Mouse (Mus musculus): ENCODE measurements at regions not wholly inside any gene's neighbourhood (a gene's known extent, or its start where the extent isn't known, plus 50 kb on each side); places are given as distances from the start of the nearest gene placed in this dataset.

GRCm38 (mm10) chr2:51682177-51682576 is 54.9 kb downstream of the Tas2r134 start:
- DNase-seq (ENCODE audit: low spot score in 2 of 2), result no peak

- DNase-seq (ENCODE audit: low spot score in 2 of 2), result no peak
Measured at GRCm38 (mm10) chr2:51682745-51683144, 55.4 kb downstream of the Tas2r134 start.

- no peak for DNase-seq (ENCODE audit: low spot score in 2 of 2)
Measured at GRCm38 (mm10) chr2:51705110-51705509, 77.8 kb downstream of the Tas2r134 start.

GRCm38 (mm10) chr2:51708701-51709100 is 81.4 kb downstream of the Tas2r134 start:
- no peak for DNase-seq (ENCODE audit: low spot score in 2 of 2)

DNA sequence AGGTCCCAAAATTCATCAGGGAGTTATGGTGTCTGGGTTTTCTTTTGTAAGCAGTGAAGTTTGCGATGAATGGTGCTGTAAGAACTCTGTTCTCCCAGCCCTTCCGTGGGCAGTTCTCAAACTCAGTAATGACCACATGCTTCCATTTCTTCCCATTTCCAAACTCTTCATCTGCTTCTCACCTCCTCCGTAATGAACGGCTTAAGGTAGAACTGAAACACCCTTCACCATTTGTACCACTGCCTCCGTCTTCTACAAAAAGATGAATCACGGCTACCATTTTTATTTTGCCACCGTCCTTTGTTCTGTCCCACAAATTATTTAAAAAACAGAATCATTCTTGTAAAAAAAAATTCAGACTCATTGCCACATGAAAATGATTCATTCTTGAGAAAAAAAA is 85.3 kb downstream of the Tas2r134 start:
- no peak for DNase-seq (ENCODE audit: low spot score in 2 of 2)

DNA sequence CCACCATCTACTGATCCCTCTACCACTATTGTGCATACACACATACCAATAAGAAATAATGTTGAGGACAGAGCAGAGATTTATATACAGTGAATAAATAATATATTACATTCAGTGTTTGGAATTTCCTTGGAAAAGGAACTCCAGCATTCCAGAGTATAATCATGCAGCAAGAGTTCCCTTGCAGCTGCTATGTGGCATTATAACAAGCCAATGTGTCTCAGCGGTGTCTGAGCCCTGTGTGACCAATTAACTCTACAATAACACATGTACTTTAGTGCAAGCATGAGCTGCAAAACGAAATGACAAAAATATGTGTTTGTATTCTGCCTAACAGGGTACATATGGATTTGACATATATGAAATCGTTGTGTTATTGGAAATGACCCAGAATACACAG is 103.5 kb downstream of the Tas2r134 start:
- no peak for DNase-seq (ENCODE audit: low spot score in 2 of 2)

- DNase-seq (ENCODE audit: low spot score in 2 of 2), result no peak
Measured at GRCm38 (mm10) chr2:51731703-51732102, 104.4 kb downstream of the Tas2r134 start.

- no peak for DNase-seq (ENCODE audit: low spot score in 2 of 2)
Measured at GRCm38 (mm10) chr2:51732355-51732754, 105.0 kb downstream of the Tas2r134 start.

- DNase-seq (ENCODE audit: low spot score in 2 of 2), result no peak
Measured at GRCm38 (mm10) chr2:51733218-51733617, 105.9 kb downstream of the Tas2r134 start.

- no peak for DNase-seq (ENCODE audit: low spot score in 2 of 2)
Measured at GRCm38 (mm10) chr2:51736452-51736851, 109.1 kb downstream of the Tas2r134 start.

DNA sequence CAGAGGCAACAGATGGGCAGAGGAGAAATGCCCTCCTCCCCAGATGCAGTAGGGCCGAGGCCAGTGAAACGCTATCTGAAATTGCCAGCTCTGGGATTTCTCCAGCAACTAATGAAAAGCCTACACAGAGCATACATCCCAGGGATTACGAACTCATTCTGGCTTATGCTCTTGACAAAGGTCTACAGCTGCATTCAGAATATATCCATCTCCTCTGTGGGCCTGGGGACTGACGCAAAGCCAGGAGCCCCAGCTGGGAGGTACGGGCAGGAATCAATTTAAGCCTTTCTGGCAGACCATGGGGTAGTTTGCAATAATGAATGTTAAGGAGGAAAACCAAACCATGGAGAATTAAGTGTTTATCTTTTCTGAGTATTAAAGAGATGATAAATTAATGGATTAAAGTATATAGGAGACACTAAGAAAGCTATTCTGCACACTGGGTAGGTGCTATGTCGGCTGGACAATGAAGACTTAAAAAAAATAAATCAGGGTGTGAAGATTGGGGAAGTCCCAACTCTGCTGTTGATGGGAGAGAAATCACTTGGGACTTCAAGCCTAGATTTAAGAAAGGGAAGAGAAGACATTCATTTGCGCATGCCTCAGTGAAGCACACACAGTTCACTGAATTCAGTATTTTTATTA is 120.5 kb downstream of the Tas2r134 start:
- DNase-seq (ENCODE audit: low spot score in 2 of 2), result no peak

DNA sequence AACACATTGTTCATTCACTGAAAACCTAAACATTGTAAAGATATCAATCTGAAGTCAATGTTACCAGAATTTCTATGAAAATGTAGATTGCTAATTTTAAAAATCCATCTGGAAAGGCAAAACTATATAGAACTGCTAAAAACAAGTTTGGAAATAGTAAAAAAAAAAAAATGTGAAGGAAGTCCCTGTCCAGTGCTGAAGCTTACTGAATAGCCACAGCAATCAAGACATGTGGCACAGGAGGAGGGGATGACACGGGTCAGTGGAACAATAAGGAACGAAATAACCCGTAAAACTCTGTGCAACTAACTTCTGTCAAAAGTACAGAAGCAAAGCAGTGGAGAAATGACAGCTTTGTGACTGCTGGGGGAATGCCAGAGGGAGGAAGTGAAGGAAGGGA is 121.9 kb downstream of the Tas2r134 start:
- no peak for DNase-seq (ENCODE audit: low spot score in 2 of 2)

DNA sequence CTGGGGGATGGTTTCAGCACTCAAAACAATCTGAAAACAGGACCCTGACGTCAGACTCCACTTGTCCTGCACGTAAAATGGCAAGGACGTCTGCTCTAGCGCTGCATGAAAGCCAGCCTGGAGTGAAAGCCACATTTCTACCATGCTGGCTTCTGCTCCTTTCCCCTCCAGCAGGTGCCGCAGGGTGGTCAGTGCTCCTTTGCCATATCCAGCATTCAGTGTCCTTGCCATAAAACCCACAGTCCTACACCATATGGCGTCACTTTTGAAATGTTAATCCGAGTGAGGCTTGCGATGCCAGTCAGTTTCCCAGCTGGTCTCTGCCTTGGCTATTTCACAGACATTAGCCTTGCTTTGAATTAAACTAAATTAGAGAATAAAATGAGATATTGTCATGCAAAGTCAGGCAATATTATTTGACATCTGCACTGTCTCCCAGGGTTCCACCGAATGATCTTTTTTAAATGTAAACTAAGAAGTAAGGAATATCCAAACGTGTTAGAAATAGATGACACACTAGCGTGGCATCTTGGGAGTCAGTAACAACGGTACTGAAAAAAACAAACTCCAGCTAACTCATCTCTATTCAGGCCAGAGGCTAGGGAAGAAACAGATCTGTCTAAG is 125.7 kb downstream of the Tas2r134 start:
- DNase-seq (ENCODE audit: low spot score in 2 of 2), result no peak

DNA sequence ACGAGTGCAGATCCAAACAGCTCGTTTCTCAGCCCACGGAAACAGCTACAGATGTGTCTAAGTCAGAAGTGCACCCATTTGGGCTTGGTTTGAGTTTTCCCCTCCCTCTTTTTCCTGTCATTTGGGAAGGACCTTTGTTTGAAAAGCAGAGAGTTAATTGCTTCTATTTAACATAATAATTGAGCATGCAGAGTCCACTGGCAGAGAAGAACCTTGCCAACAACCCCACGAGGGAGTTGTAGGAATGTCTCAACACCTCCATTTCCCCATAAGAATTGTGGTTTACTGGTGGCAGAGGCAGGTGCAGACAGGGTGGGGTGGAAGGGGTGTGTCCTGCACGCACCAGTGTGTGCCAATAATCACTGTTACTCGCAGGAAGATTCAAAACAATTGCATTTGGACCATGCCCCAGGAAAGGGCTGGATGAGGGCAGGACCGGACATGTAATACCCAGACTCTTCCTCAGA is 126.3 kb downstream of the Tas2r134 start:
- no peak for DNase-seq (ENCODE audit: low spot score in 2 of 2)

GRCm38 (mm10) chr2:51757361-51757760 is 130.1 kb downstream of the Tas2r134 start:
- no peak for DNase-seq (ENCODE audit: low spot score in 2 of 2)

DNA sequence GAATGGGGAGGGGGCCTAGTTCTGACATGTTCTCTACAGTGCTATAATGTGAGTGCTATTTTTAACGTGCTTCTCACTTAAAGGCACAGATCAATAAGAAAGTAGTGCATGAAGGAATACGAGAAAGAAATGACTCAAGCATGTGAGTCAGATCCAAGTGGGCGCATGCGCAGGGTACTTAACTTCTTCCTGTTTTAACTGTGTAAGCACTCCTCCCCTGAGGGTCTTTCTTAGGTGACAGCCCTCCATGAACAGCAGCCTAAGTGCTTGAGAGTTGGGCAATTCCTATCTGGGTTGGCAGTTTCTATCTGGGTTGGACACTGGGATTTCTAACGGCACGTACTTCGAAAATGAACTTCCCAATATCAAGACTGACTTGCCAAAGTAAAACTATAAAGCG is 130.8 kb downstream of the Tas2r134 start:
- no peak for DNase-seq (ENCODE audit: low spot score in 2 of 2)

GRCm38 (mm10) chr2:51762866-51763265 is 135.6 kb downstream of the Tas2r134 start:
- DNase-seq (ENCODE audit: low spot score in 2 of 2), result no peak

GRCm38 (mm10) chr2:51767507-51768135 is 140.3 kb downstream of the Tas2r134 start:
- no peak for DNase-seq (ENCODE audit: low spot score in 2 of 2)

- no peak for DNase-seq (ENCODE audit: low spot score in 2 of 2)
Measured at GRCm38 (mm10) chr2:51768298-51769271, 141.3 kb downstream of the Tas2r134 start.

GRCm38 (mm10) chr2:51785169-51785568 is 149.8 kb downstream of the Rbm43 start:
- DNase-seq (ENCODE audit: low spot score in 2 of 2), result no peak

- no peak for DNase-seq (ENCODE audit: low spot score in 2 of 2)
Measured at GRCm38 (mm10) chr2:51788896-51789295, 146.1 kb downstream of the Rbm43 start.

All from gastrocnemius, postnatal 4 days (tissue).